Mouse (Mus musculus) embryo, embryonic 10 days (tissue): ENCODE measurements at regions not wholly inside any gene's neighbourhood (a gene's known extent, or its start where the extent isn't known, plus 50 kb on each side); places are given as distances from the start of the nearest gene placed in this dataset.

Source experiments
- DNase-seq: peaks from one replicate; pipeline ENCODE4 v3.0.0-alpha.2; 2015; ENCODE audit warnings: low spot score

DNA sequence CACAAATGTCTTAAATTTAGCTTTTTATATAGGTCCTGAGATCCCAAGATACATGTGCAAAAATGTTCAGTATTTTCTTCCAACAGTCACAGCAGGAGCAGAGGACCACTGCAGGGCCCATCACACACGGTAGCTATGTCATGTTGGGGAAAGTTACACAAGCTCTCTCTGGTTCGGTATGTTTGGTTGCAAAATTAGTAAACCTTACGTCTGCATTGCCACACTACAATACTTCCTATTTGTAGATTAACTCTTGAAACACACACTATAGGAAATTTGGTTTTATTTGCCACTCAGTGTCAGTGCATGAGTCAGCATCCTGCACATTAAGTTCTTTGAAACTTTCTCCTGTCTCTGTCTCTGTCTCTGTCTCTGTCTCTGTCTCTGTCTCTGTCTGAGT is 82.0 kb downstream of the Cth start:
- DNase-seq: no peak

DNA sequence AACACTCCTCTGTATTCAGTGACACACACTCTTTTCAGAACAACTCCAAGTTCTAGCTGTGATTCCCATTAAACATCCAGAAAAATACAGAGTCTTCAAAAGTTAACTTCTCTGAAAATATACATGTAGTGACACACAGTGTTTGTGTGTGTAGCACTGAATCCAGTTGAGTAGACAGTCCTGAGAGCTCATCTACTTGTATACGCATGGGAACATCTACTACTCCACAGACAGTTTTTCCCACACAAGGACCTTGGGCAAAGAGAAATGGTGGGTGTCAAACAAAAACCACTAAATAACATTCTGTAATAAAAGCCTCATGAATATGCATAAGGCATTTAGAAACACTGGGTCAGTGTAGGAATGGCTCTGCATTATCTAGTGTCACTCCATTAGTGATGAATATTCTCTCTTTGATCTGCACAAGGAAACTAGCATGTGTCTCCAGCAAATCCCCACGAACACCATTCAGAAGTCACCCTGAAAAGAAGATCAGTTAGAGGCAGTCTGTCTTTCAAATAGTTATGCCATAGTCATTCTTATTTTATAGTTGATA is 83.6 kb downstream of the Cth start:
- no peak for DNase-seq

DNA sequence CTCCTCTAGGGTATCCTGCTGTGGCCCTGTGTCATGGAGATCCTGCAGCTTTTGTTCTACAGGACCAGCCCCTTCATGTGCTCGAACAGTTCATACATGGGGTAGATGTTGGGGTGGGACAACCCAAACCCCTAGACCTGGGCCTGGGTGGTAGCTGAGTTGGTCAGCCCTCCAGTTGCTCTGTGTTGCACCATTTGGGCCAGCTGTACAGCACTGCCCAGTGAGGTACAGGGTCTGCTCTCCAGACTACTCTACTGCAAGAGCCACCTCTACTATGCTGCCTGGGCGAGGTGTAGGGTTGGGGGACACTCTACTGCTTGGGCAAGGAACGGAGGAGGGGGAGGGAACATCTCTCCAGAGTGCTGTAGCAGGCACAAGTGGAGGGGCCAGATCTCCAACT is 120.6 kb downstream of the Cth start:
- no peak for DNase-seq

DNA sequence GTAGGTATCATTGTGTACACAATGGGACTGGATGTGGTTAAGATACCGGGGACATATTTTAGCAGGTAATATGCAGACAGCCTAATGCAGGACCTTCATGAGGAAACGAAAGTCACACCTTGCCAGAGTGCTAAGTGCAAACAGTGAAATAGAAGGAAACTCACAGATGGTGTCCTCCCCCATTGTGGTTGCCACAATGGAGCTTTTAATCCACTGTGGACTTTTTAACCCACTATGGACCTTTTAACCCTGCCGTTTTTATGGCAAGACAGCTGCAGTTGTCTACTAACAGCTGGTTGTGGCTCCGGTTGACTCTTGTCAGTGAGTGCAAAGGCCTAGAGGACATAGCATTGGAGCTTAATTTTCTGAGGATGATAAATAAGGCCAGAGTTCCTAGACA is 121.5 kb downstream of the Cth start:
- DNase-seq: no peak

DNA sequence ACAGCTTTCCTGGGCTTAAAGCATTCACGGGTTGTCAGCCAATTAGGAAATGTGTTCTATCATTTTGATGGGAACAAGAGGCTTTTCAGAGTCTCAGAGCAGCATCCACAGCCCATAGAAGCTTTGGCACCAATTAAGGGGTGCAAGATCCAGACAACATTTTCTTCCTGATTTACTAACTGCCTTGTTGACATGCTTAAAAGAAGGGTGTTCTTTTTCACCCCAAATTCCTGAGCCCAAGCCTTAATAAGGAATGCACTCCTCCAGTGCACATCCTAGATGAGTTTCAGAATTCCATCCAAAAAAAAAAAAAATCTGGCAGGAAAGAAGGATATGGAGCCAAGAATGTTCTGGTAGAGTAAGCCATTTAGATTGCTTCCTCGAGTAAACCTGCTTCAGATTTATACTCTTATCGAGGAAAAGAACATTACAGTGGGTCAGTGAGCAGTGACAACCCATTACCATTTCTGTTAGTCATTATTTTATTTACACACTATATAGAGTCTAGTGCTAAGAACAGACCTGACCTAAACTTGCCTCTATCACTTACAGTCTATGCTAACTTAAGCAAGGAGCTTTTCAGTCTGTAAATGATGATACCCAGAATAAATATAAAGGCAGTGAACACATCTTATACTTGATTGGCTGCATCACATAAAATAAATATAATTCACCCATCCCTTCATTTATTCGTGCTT is 137.2 kb downstream of the Cth start:
- no peak for DNase-seq

DNA sequence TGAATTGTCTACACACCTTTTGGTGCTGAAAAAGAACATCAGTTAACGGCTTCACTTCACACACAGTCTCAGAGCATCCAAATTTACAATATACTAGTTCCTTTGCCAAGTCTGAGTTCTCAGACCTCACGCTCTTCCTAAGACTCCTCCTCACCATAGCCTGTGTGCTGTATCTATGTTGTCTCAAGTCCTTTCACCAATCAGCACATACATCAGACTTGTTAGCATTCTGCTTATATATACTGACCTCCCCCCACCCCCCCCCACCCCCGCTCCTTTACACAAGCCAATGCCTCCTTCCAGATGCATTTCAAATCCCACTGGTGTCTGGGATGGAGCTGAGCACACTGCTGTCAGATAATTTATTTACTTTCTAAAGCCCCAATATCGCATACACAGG is 143.8 kb downstream of the Cth start:
- no peak for DNase-seq

DNA sequence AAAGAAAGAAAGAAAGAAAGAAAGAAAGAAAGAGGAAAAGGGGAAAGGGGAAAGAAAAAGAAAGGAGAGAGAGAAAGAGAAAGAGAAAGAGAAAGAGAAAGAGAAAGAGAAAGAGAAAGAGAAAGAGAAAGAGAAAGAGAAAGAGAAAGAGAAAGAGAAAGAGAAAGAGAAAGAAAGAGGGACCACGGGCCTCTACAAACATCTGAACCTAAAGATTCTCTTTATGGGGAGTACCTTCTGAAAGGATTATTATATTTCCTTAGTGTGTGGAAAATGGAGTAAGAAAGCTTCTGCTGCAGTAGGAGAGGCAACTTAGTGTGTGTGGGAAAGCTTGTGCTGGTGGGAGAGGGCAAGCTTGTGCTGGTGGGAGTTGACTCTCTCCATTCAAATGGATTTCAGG is 147.1 kb downstream of the Cth start:
- DNase-seq: no peak

DNA sequence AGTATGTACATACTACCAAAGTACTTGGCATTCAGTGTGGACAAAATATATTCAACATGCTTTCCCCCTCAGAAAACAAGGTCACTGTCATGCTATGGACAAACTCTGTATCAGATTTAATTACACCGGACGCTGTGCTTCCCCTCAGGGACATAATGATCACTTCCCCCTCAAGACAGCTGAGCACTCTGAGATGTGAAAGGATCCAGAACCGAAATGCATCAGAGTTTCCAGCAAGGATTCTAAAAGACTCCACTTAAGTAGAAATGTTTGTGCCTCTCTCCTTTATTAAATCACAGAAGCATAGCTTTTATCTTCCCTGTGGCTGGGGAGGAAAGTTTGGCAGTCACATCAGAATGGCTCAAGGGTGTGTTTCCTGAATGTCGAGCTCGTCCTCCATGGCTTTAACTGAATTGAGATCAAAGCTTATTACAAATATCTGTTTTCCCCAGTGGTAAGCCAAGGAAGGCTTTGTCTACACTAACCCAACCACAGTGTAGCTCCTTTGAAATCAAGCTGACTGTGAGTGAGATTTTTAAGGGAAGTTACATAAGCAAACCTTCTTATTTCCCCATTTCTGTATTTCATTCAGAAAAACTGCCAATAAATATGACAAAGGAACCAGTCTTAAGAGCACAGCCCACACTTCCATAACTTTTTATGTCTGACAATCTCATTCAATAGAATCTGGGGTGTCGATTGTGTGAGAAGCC is 161.2 kb downstream of the Cth start:
- DNase-seq: no peak

DNA sequence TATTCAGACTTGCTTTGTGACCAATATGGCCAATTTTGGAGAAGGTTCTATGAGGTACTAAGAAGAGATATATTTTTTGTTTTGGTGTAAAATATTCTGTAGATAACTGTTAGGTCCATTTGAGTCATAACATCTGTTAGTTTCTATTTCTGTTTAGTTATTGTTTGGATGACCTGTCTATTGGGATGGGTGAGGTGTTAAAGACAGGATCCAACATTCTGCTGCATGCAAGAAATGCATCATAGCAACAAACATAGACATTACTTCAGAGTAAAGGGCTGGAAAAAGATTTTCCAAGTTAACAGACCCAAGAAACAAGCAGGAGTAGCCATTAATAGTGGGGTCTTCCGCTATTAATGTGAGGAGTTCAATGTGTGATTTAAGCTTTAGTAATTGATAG is 165.0 kb downstream of the Cth start:
- DNase-seq: no peak

DNA sequence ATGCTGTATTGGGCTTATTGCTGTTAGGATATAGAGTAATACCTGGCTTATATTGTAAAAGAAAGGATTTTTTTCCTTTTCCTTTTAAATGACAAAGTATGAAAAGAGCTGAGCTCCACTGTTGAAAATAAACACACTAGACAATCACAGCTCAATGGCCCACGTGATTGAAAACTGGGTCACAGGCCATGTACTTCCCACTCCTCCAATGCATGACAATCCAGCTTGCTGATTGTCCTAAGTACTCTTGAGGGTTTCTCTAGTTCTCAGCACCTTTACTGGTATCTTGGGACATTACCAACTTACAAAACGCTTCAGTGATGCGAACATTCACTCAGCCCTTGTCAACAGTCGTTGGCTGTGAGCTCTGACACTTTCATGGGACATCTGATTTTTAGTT is 170.1 kb downstream of the Cth start:
- no peak for DNase-seq

DNA sequence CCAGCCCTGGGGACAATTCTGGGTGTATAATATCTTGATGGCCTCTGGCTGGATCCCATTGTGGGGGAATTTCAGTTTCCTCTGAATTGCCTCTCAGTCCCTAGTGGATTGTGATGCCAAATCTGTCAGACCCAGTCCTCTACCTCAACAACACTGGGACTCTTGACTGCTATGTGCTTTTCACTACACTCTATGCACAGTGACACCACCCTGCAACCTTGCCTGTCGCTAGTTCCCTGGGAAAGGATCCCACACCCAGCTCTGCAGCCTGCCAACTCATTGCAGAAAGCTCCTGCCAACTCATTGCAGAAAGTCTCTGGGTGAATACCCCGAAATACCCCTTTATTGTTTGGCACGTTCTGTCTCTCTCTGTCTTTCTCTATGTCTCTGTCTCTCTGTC is 174.6 kb downstream of the Cth start:
- DNase-seq: no peak

DNA sequence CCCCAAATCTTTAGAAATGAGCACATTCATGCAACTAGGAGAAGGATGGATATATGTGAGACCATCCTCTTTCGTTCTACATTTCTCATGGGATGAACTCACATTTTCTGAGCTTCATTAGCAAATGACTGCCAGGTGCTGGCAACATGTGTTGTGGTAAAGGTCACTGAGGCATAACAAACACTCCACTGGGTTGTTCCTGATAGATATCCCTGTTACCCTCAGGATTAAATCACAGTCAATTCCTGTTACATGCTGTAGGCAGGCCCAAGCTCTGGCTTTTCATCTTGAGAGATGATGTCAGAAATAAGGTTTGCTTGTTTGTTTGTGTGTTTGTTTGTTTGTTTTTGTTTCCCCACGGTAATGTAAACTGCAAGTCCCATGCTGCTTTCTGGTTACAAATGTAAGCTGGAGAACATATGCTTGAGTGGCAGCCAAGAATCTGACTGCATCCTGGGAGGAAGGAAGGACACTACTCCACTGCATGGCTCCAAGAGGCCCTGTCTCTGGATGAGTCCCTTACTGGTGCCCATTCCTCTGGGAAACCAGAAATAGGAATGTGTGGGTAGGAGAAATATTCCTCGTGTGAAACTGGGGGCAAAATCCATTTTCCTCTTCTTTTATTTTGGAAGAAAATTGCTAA is 176.4 kb downstream of the Cth start:
- DNase-seq: no peak

DNA sequence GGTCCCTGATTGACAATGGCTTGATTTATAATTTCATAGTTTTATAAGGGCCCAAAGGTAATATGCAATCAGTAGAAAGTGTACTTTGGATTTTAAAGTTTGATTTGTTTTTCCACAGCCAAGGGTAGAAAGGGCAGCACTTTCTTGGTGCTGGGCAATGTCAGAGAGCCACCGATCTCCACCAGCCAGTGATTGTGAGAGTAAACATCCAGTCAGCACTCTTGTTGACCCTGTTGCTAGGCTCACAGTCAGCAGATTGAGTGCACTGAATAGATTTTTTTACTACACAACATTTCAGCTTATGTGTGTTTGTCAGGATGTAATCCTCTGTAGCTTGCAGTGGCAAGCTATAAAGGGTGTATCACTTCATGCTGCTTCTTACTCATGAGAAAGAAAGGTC is 176.3 kb downstream of the Ptger3 start:
- DNase-seq: no peak

DNA sequence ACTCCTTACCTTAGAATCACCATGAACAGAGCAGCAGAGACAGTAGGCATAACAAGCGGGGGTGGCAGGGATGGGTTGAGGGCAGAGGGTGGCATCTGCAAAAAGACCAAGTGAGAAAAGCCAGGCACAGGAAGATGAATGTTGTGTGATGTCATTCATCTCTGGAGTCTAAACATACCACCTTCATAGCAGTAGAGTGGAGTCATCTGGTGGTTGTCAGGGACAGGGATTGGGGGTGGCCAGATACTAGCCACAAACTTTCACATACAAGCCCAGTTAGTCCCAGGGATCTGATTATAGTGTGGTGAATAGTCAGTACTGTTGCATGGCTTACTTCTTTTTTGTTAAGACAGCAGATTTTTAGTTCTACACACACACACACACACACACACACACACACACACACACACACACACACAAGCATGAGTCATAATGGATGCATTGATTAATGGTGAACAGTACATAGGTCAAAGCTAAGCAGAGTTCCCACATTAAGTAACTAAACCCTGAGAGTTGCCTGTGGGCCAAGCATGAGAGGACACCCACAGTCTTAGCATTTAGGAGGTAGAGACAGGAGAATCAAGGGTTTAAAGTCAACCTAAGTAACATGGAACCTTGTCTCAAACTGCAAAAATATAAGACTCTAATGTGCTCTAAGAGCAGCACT is 173.1 kb downstream of the Ptger3 start:
- DNase-seq: no peak

DNA sequence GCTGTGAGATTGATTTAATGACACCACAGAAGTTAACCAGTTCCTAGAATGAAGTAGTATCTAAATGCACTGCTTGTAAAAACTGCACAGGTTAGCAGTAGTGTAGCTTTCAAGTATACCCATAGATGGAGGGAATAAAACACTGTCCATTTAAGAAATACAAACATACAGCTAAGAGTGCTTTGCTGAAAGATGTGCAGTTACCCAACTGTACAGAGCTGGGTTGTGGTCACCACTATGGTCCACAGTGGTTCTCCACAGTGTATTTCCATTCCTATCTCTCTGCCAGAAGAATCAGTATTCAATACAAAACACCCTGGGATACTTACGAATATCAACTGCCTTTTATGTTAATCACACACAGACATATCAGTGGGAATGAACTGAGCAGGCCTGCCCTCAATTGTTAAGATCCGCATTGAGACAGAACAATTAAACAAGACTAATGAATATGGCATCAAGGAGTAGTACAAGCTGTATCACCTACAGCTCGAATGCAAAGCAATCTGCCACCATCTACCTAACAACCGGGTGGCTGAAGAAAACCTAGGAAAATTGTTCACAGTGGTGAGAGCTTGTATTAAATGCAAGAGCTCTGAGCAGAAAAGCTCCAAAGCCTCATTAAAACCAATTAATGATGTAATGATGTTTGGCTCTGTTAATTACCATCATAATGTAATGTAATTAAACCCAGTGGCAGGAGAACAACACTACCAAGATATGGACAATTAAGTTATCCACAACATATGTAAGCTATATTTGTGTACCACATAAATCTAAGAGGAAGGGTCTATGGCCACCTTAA is 165.6 kb downstream of the Ptger3 start:
- DNase-seq: no peak

DNA sequence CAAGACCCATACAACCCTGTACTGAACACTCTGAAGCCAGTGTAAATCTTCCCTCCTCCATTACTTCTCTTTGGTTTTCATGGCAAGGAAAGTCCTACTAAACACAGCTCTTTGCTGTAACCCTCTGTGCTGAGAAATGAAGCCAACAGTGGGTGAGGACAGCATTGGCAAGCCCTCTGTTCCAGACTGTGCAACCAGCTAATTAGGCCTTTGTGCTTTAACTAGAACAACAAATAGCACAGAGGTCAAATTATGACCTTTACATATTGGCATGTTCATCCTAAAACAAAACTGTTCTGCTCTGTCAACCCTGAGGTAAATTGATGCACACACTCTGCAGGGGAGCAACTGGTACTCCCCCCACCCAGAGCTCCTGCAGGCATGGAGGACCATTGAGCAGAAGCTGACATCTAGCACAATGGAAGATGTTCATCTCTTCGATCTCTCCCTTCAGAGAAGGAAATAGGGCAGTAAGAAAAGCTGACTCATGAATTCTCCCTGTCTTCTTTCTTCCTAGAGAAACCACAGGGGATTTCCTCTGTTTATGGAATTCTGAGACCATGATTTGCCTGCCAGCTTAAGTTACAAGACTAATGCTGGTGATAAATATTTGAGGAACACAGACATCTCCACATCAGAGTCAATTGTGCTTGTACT is 163.1 kb downstream of the Ptger3 start:
- DNase-seq: no peak

DNA sequence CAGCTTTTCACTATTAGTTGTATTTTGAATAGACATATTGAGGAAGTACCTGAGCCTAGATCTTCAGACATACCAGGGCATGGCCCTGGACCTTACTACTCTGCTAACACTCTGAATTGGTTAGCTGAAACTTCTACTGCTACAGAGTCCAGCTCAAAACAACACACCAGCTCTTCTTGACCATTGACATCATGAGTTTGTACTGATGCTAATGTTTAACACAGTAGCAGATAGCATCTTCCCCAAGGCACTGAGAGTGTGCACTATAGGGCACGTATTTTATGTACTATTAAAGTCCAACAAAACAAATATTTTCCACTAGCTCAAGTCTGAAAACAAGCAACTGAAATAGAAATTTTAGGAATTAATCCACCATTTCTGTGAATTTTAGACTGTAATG is 157.8 kb downstream of the Ptger3 start:
- no peak for DNase-seq

DNA sequence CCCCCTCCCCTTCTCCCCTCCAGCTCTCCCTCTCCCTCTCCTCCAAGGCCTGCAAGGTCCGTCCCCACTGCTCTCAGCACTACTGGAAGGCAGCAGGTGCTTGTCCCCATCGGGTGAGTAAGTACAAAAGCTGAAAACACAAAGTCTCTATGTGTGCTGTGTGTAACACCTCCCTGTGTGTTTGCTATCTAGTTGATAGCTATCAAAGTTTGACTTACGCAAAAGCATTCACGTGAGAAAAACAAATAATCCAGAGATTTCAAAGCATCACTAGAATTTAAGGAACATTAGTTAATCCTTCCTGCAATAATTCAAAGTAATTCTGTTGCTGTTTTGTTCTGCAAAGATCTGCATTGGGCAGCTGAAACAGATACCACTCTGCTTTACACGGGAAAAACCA is 156.5 kb downstream of the Ptger3 start:
- DNase-seq: no peak

DNA sequence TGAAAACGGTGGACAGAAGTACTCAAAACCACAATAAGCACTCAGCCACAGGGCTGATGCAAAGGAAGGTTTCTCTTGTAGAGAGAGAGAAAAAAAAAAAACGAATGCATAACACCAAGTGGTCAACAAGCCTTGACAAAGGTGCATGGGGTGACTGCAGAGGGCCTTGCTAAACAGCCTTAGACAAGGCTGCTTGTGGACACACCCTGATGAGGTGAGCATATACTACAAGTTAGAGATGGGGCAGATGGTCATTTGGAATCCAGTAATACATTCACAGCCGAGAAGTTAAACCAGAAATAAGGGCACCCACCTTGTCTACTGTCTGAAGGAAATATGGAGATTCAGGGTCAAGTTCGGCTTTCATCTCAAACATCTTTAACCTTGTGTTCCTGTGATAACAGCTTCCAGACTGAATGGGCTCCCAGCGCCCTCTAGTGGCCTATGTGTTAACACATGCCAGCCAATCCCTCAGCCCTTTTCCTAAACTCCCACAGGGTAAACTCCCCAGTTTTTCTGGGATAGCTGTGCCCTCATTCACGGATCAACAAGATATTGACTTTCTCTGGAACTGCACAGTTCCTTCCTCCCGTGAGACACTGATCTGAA is 150.7 kb downstream of the Ptger3 start:
- peak; percentile 82 for DNase-seq

DNA sequence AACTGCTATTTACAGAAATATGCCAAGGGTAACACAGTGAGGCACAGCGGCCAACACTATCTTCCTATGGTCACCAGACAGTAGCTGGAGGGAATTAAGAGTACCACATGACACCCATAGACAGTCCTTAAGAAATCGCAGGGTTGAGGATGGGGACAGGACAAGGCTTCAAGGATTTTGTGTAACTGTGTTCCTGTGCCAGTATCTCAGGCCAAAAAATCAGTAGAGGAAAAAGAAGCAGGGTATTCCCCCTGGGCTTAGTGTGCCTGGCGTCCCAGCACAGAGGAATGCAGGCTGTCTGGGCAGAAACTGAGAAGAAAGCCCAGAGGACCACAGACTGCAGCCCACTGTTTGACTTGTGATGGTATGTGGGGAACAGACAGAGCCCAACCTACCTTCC is 147.3 kb downstream of the Ptger3 start:
- no peak for DNase-seq
